Mouse (Mus musculus): Measurements from ENCODE around the gene Zrsr1.

Gene Zrsr1

GRCm38 (mm10) chr11:22971835-22972709, at the start of gene Zrsr1:
TSS of gene Zrsr1 (plus strand) at chr11:22972005.
- DNase-seq (ENCODE audit: low spot score in 2 of 2) = peak; percentile 27 to 42

DNA sequence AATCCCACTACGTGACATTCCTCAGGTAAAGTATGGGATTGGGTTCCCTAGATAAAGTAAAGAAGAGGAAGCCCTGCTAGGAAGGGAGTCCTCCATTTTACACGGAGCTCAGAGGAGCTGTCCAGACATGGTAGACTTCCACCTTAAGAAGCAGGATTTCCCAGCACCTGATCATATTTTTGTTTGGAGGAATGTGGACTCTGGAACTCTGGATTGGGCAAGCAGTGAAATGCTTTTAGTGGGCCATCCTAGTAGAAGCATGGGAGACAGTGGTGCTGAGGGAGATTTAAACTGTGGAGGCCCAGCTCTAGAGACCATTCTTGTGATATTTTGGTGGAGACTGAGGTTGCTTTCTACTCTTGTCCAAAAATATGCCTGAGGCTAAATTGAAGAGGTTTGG, 49.3 kb upstream of the Zrsr1 start:
- no peak for DNase-seq (ENCODE audit: low spot score in 2 of 2)

- no peak for DNase-seq (ENCODE audit: low spot score in 2 of 2)
Observed at GRCm38 (mm10) chr11:22923606-22924005, 48.2 kb upstream of the Zrsr1 start.

DNA sequence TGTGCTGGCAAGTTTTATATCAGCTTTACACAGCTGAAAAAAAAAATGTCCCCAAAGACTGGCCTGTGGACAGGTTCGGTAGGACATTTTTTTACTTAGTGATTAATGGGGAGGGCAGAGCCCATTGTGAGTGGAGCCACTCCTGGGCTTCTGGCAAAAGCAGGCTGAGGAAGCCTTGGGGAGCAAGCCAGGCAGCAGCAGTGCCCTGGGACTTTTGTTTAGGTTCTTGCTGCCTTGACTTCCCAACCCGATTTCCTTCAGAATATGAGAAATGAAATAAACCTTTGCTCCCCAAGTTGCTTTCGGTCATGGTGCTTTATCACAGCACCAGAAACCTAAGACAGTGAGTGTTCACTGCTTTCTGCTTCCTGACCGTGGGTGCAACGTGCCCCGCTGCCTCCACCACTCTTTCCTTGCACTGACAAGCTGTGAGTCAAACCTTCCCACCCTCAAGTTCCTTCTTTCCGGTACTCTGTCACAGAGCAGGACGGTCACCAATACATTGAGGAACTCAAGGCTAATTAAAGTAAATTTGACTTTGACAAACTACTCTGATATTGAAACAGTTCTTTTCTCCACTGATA, 43.1 kb upstream of the Zrsr1 start:
- DNase-seq (ENCODE audit: low spot score in 2 of 2) = no peak

GRCm38 (mm10) chr11:22930129-22930528, 41.7 kb upstream of the Zrsr1 start:
- no peak for DNase-seq (ENCODE audit: low spot score in 2 of 2)

GRCm38 (mm10) chr11:22931320-22931905, 40.4 kb upstream of the Zrsr1 start:
- DNase-seq (ENCODE audit: low spot score in 2 of 2) = no peak

DNA sequence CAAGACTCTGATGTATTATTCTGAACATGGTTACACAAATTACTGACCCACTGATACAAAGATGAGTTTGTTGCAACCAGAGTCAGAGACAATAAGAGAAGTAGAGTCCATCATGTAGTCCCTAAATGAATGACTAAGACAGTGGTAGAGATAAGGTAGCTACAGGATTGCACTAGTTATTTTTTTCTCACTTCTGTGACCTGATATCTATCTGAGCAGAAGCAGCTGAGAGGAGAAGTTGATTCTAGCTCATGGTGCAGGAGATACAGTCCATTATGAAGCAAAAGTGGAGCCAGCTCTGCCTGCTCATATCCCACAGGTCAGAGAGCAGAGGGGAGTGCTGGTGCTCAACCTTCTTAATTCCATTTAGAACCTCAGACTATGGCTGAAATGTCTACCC, 39.6 kb upstream of the Zrsr1 start:
- no peak for DNase-seq (ENCODE audit: low spot score in 2 of 2)

DNA sequence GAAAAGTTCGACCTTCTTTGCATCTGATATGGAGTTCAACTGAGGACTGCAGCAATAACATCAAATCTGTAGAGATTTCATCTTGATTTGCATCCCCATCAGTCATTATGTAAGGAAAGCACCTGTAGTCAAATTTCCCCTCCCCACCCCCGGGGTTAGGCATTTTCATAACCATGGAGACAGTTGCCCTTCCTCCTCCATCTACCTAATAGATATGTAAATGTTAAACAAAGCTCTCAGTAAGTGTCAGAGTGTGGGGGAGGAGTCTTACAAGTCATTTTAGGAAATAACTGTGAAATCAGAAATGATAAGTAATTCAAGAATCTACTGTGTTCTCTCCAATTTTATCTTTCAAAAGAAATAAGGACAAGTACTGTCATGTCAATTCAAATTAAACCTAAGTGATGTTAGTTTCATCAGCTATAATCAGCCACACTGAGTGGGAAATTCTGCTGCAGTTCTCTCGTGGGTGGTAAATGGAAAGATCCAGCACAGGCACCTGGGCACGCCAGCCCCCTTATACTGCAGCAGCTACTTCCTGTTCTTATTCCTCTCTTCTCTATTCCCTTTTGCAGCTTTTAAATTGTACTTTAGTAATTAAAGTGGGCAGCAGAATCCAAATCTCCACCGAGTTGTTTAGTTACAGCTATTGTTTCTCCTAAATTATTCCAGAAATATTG, 35.2 kb upstream of the Zrsr1 start:
- DNase-seq (ENCODE audit: low spot score in 2 of 2) = peak in 1 of 2 experiments; percentile 32

- DNase-seq (ENCODE audit: low spot score in 2 of 2) = no peak
Observed at GRCm38 (mm10) chr11:22937716-22938316, 34.0 kb upstream of the Zrsr1 start.

GRCm38 (mm10) chr11:22938983-22939382, 32.8 kb upstream of the Zrsr1 start:
- no peak for DNase-seq (ENCODE audit: low spot score in 2 of 2)

- DNase-seq (ENCODE audit: low spot score in 2 of 2) = no peak
Observed at GRCm38 (mm10) chr11:22949101-22949500, 22.7 kb upstream of the Zrsr1 start.

GRCm38 (mm10) chr11:22950131-22950530, 21.7 kb upstream of the Zrsr1 start:
- DNase-seq (ENCODE audit: low spot score in 2 of 2) = no peak

DNA sequence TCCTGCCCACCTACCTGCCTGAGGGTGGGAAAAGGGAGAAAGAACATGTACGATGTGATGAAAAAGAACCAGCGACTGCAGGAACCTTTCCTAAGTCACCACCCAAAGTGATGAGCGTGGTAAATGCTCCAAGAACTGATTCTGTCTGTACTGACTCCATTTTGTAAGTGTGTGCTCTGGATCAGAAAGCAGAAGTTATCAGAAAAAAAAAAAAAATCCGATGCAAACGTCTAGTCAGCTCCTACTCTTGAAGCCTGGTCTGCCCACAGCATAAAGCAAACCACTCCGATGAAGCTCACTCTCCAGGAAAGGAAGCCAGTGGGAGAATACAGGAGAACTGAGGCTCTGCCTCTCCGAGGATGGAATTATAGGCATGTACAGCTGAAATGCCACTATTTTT, 19.1 kb upstream of the Zrsr1 start:
- DNase-seq (ENCODE audit: low spot score in 2 of 2) = no peak

GRCm38 (mm10) chr11:22956346-22956745, 15.5 kb upstream of the Zrsr1 start:
- no peak for DNase-seq (ENCODE audit: low spot score in 2 of 2)

- peak; percentile 52 to 59 for DNase-seq (ENCODE audit: low spot score in 2 of 2)
Observed at GRCm38 (mm10) chr11:22956830-22957229, 15.0 kb upstream of the Zrsr1 start.

DNA sequence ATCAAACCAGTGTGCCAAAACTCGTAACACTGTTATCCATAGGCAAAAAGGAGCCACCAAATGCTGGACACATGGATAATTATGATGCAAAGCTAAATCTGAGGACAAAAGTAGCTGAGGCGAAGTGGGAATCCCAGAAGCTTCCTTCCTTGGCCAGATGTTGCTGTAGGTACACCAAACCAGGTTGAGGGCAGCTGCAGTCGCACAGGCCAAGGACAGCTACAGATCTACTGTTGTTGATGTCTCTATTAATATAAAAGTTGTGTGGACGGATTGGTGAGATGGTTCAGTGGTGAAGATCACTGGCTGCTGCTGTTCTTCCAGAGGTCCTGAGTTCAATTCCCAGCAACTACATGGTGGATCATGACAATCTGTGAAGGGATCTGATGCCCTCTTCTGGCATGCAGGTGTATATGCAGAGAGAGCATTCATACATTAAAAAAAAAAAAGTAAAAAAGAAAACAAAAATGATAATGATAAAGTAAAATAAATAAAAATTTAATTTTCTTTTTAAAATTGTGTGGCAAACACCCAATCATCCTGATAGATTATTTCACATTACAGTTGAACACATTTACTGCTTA, 13.9 kb upstream of the Zrsr1 start:
- no peak for DNase-seq (ENCODE audit: low spot score in 2 of 2)

DNA sequence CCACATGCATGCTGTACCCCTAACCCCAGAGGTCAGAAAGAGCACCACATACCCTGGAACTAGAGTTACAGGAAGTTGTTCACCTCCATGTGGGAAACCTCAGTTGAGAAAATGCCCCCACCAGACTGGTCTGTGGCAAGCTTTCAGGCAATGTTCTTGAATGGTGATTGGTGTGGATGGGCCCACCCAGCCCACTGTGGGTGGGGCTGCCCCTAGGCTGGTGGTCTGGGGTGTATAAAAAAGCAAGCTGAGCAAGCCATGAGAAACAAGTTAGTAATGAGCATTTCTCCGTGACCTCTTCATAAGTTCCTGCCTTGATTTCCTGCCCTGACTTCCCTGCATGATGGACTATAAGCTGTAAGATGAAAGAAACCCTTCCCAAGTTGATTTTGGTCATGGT, 9.7 kb upstream of the Zrsr1 start:
- DNase-seq (ENCODE audit: low spot score in 2 of 2) = no peak

- no peak for DNase-seq (ENCODE audit: low spot score in 2 of 2)
Observed at GRCm38 (mm10) chr11:22964401-22964800, 7.4 kb upstream of the Zrsr1 start.

- DNase-seq (ENCODE audit: low spot score in 2 of 2) = no peak
Observed at GRCm38 (mm10) chr11:22965503-22965902, 6.3 kb upstream of the Zrsr1 start.

- no peak for DNase-seq (ENCODE audit: low spot score in 2 of 2)
Observed at GRCm38 (mm10) chr11:22969486-22969885, 2.3 kb upstream of the Zrsr1 start.

DNA sequence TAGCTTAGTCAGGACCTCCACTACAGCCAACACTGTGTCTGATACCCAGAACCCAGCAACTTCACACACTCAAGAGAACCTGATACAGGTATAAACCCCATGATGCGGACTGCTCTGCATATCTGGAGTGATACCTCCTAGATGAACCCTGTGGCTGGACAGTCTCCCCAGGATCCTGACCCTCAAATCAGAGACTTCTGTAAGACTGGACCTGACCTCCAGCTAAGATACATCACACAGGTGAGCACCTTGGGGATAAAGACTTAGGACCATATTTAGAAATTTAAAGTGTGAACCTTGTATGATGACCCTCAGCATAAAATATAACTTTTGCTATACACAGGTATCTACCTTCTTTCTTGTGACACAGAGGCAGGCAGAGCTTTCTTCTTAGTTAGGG, 1.3 kb upstream of the Zrsr1 start:
- DNase-seq (ENCODE audit: low spot score in 2 of 2) = no peak

All from spleen, postnatal 14 days (tissue).